Mouse (Mus musculus): ENCODE results near the gene B3glct. TPM values are rescaled to one million over a fixed set of nuclear protein-coding genes. Genes with fewer than 3 reads are reported as not detected.

The B3glct gene
- polyA plus RNA-seq (2016; fragmentation: Nextera tagmentation; extraction: Ambion mirVana): 15.1 and 17.8 TPM in 2 replicates

GRCm38 (mm10) chr5:149678100-149678989 lies at the start of gene B3glct:
Gene B3glct (plus strand): TSS chr5:149678230.
- peak within 1 kb of the TSS; percentile 91 for H3K27ac ChIP-seq
- H3K4me1 ChIP-seq (replicated peaks): peaks cover 27% of the 10 kb centered on the region
- H3K27me3 ChIP-seq: 0 out of 2 replicates have a peak, but pooled peaks cover 3% of the 10 kb centered on the region
- H3K4me2 ChIP-seq: peak within 1 kb of the TSS; percentile 97
- peak; percentile 92 for ATAC-seq (ENCODE audit: insufficient number of reproducible peaks, insufficient read depth, low FRiP score, low TSS enrichment, low read depth)
- H3K36me3 ChIP-seq: no peaks in the 10 kb centered on the region
- no peaks in the 10 kb centered on the region for H3K9me3 ChIP-seq
- peak within 1 kb of the TSS; percentile 83 for H3K9ac ChIP-seq (replicated peaks)
- WGBS: under 1% methylated on average over 81 of the region's 106 CpGs
- H3K4me3 ChIP-seq (replicated peaks): peak within 1 kb of the TSS; percentile 76

DNA sequence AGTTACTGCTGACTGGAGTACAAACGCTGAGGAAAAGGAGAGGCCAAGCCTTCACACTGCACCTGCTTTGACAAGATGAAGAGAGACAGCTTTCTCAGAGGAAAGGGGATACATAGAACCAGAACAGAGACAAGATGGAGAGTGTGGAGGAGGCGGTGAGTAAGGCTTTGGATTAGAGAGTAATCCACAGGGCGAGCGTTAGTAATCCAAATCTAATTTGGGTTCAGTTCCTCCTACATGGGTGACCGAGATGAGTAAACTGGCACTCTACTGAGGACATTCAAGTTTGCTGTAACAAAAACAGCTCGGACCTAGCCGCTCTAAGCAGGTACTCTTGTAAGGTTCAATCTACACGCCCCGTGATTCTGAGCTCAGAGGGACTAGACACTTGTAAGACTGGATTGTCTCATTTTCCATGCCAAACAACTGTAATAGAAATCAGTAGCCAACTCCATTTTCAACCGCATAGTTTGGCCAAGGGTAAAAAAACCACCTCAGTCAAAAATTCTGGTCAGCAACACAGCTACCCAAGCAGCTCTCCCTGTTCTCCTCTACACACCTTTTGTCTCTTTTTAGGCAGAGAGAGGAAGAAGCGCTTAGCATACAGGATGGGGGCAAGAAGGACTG lies 43.5 kb upstream of the B3glct start:
- Histone ChIP-seq H3K27ac (no peak overlapping the region), H3K36me3 (peaks cover 38% of the 10 kb centered on the region), H3K9ac (replicated peaks) (peak overlapping the region; percentile 80), H3K4me1 (replicated peaks) (peaks cover 15% of the 10 kb centered on the region), H3K4me3 (replicated peaks) (peak overlapping the region; percentile 79), H3K4me2 (peak overlapping the region; percentile 79), H3K9me3 (no peaks in the 10 kb centered on the region), H3K27me3 (no peaks in the 10 kb centered on the region)
- no peak for ATAC-seq (ENCODE audit: insufficient number of reproducible peaks, insufficient read depth, low FRiP score, low TSS enrichment, low read depth)
- 75% methylated on average over 11 of the region's 11 CpGs for WGBS

- ATAC-seq (ENCODE audit: insufficient number of reproducible peaks, insufficient read depth, low FRiP score, low TSS enrichment, low read depth): no peak
- no peaks in the 10 kb centered on the region for H3K9me3 ChIP-seq
- peak overlapping the region; percentile 79 for H3K4me2 ChIP-seq
- H3K27me3 ChIP-seq: no peaks in the 10 kb centered on the region
- peak overlapping the region; percentile 90 for H3K27ac ChIP-seq
- H3K9ac ChIP-seq (replicated peaks): peak overlapping the region; percentile 80
- peak overlapping the region; percentile 79 for H3K4me3 ChIP-seq (replicated peaks)
- H3K36me3 ChIP-seq: peaks cover 28% of the 10 kb centered on the region
- WGBS: under 1% methylated on average over 24 of the region's 24 CpGs
- peaks cover 15% of the 10 kb centered on the region for H3K4me1 ChIP-seq (replicated peaks)
Measured at GRCm38 (mm10) chr5:149635556-149635955, 42.5 kb upstream of the B3glct start.

DNA sequence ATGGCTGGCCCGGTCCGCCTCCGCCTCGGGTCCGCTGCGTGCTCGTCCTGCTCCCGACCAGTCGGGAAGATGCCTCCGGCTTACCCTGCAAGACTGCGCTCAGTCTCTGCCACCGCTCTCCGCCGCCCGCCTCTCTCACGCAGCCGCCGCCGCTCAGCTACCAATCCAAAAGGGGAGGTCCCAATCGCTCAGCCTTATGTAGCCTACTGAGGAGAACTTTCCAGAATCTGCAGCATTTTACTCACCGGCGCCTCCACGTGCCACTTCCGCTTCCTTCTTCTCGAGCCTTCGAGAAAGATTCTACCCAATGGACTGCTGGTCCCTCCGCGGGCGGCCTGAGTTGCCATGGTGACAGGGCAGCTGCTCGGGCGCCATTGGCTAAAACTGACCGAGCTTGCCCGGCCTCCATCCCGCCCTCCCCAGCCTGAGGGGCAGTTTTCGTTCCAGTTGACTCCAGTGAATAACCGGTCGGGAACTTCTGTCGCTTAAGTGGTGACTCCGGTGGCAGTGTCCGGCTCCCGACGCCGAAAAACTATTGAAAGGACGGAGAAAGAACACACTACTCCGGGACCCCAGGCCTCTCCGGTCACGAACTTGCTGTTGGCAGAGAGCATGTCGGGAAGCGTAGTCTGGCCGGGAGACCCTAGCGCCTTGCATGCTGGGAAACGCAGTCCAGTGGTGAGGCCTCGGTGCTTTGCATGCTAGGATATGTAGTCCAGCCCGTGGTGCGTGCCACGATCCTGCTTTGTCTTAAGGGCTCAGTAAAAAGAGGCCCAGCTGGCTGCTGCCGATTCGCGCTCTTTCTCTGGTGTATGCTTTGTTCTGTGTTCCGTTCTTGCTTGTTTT lies 41.7 kb upstream of the B3glct start, which contains the start of gene Hsph1:
TSS of gene Hsph1 (minus strand) at position 302 of the 846 bp plus-strand sequence.
- Histone ChIP-seq H3K4me2 (peak within 1 kb of the TSS; percentile 79), H3K9me3 (no peaks in the 10 kb centered on the region), H3K27me3 (no peaks in the 10 kb centered on the region), H3K4me3 (replicated peaks) (peak within 1 kb of the TSS; percentile 79), H3K36me3 (peaks cover 20% of the 10 kb centered on the region), H3K4me1 (replicated peaks) (peaks cover 15% of the 10 kb centered on the region), H3K9ac (replicated peaks) (peak within 1 kb of the TSS; percentile 80), H3K27ac (peak within 1 kb of the TSS; percentile 90)
- under 1% methylated on average over 60 of the region's 60 CpGs for WGBS
- peak; percentile 99 for ATAC-seq (ENCODE audit: insufficient number of reproducible peaks, insufficient read depth, low FRiP score, low TSS enrichment, low read depth)

DNA sequence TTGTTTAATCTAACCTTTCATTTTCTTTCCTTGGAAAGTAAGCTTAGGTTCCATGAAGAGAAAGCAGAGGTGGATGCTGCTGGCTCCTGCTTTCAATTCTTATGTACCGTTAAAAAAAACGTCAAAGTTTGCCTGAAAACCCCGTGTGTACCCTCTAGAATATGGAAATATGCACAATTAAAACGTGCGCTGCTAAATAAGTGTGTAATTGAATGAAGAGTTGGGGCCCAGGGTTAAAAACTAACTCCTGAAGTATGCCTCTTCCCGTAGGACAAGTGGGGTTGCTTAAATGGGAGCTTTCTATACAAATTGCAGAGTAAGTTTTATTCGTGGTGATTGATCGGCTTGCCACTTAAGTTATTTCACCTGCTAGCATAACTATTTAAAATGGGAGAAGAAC lies 40.7 kb upstream of the B3glct start:
- Histone ChIP-seq H3K27ac (0 out of 2 replicates have a peak overlapping the region, but pooled peaks have one; percentile 20), H3K4me1 (replicated peaks) (peaks cover 15% of the 10 kb centered on the region), H3K9me3 (no peaks in the 10 kb centered on the region), H3K9ac (replicated peaks) (0 out of 2 replicates have a peak overlapping the region, but pooled peaks have one; percentile 47), H3K27me3 (no peaks in the 10 kb centered on the region), H3K4me2 (peak overlapping the region; percentile 79), H3K4me3 (replicated peaks) (peak overlapping the region; percentile 79), H3K36me3 (peaks cover 12% of the 10 kb centered on the region)
- no peak for ATAC-seq (ENCODE audit: insufficient number of reproducible peaks, insufficient read depth, low FRiP score, low TSS enrichment, low read depth)
- WGBS: 63% methylated on average over 8 of the region's 8 CpGs

DNA sequence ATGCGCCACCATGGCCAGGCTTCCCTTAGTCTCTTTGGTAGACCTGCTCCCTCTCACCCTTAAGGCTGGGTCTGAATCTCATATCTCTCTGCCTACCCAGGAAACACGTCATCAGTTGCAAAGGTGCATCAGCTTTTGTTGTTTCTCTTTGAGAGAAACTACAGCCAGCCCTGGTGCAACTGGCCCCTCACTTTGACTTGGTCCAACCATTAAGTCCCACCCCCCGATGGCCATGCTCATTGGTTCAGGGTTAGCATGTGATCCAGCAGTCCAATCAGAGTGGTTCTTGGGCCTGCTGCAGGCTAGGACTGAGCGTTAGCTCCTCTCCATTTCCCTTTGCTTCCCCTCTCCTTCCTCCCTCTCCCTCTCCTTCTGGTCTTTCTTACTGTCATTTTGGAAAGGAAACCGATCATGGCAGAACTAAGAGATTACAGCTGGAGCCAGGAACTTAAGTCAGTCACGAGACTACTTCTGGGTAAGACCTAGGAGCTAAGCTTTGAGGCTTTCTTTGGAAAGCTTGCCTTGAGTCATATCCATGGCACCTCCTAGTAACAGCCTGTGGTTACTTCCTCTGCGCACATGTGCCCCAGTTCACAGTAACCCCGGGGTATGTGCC lies 36.6 kb upstream of the B3glct start:
- Histone ChIP-seq H3K4me1 (replicated peaks) (no peaks in the 10 kb centered on the region), H3K27me3 (no peaks in the 10 kb centered on the region), H3K4me2 (no peak overlapping the region), H3K27ac (no peak overlapping the region), H3K4me3 (replicated peaks) (no peak overlapping the region), H3K9ac (replicated peaks) (no peak overlapping the region), H3K36me3 (no peaks in the 10 kb centered on the region), H3K9me3 (no peaks in the 10 kb centered on the region)
- 84% methylated on average over 8 of the region's 8 CpGs for WGBS
- no peak for ATAC-seq (ENCODE audit: insufficient number of reproducible peaks, insufficient read depth, low FRiP score, low TSS enrichment, low read depth)

GRCm38 (mm10) chr5:149642366-149642765 lies 35.7 kb upstream of the B3glct start:
- Histone ChIP-seq H3K9me3 (no peaks in the 10 kb centered on the region), H3K4me2 (no peak overlapping the region), H3K36me3 (no peaks in the 10 kb centered on the region), H3K4me3 (replicated peaks) (no peak overlapping the region), H3K27ac (no peak overlapping the region), H3K9ac (replicated peaks) (no peak overlapping the region), H3K27me3 (no peaks in the 10 kb centered on the region), H3K4me1 (replicated peaks) (no peaks in the 10 kb centered on the region)
- ATAC-seq (ENCODE audit: insufficient number of reproducible peaks, insufficient read depth, low FRiP score, low TSS enrichment, low read depth): no peak
- 51% methylated on average over 6 of the region's 6 CpGs for WGBS

DNA sequence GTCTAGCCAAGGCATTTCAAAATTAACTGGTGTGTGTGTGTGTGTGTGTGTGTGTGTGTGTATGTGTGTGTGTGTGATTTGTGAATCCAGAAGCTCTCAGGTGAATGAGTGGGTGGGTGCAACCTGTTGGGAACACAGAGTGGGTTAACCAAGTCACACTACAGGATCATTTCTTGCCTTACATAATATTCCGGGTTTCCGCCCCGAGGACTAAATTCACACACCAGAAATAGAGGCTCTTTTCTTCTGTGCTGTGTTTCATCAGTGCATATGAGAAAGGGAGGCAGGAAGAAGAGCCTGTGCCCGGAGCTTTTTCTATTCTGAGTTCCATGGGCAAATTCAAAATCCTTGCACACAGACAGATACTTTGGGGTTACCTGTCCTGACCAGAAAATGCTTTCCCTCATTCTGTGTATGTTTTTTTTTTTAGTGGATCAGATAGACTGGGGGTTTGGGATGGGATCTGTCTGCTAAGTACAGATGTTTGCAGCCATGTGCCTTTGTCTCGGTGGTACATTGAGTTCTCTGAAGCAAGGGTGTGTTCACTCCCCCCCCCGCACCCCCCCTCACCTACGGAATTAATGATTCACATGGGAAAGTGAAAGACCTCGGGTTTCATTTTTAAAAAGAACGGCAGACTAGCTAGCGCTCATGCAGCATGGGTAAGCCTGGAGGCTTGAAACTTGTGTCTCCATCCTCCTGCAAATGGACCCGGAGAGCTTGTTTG lies 35.1 kb upstream of the B3glct start:
- H3K4me3 ChIP-seq (replicated peaks): no peak overlapping the region
- no peaks in the 10 kb centered on the region for H3K36me3 ChIP-seq
- no peak overlapping the region for H3K27ac ChIP-seq
- H3K9me3 ChIP-seq: no peaks in the 10 kb centered on the region
- no peaks in the 10 kb centered on the region for H3K27me3 ChIP-seq
- no peak overlapping the region for H3K4me2 ChIP-seq
- WGBS: 85% methylated on average over 11 of the region's 11 CpGs
- no peak for ATAC-seq (ENCODE audit: insufficient number of reproducible peaks, insufficient read depth, low FRiP score, low TSS enrichment, low read depth)
- no peaks in the 10 kb centered on the region for H3K4me1 ChIP-seq (replicated peaks)
- no peak overlapping the region for H3K9ac ChIP-seq (replicated peaks)

DNA sequence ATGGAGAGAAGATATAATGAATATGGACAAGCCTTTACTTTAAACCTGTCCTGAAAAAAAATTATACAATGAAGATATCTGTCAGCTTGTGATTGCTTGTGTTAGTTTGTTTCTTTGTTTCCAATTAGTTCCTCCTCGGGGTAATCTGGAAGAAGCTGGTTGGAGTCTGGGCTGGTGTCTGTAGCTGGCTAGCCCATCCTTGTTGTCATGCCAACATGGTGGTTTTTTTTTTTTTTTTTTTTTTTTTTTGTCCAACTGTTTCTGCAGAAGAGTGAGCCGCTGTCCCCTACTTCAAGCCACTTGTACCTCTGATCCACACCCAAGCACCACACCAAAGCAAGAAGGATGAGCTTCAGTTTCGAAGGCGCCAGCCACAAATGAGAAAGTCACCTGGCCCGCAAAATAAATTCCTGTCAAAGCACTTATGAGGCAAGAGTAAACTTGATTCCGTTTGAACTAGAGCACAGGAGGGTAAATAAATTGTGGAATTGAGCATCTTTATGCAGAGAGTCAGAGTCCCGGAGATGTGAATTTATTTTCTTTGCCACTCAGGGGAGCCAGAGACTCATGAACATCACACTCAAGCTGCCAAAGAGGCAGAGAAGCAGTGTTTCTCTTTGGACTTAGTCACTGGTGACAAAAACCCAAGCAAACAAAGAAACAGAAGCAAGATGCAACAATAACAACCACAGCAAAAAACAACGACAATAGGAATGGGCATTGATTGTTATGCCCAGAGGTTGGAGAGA lies 30.5 kb upstream of the B3glct start:
- no peak overlapping the region for H3K4me2 ChIP-seq
- 73% methylated on average over 8 of the region's 8 CpGs for WGBS
- 0 out of 2 replicates have a peak, but pooled peaks cover 11% of the 10 kb centered on the region for H3K4me1 ChIP-seq (replicated peaks)
- no peaks in the 10 kb centered on the region for H3K9me3 ChIP-seq
- ATAC-seq (ENCODE audit: insufficient number of reproducible peaks, insufficient read depth, low FRiP score, low TSS enrichment, low read depth): no peak
- no peak overlapping the region for H3K9ac ChIP-seq (replicated peaks)
- H3K36me3 ChIP-seq: no peaks in the 10 kb centered on the region
- no peak overlapping the region for H3K27ac ChIP-seq
- no peaks in the 10 kb centered on the region for H3K27me3 ChIP-seq
- H3K4me3 ChIP-seq (replicated peaks): no peak overlapping the region
